Mouse (Mus musculus) monocyte, adult 2 months (primary cell): ENCODE measurements around the gene Prodh2.
A peak's percentile ranks its signal among the peaks of the same experiment; 100 is the strongest.
"Not testable (repeated sequence)": the region's sequence is repeated elsewhere in the genome, so short reads cannot be mapped to it uniquely, and the experiment has no call there.

Experiments used
- DNase-seq, 2 experiments: peaks; one replicate each; pipeline ENCODE4 v3.0.0; 2022; ENCODE audit warnings: low spot score in 2 of 2, low read depth in 1 of 2

Prodh2 gene

DNA sequence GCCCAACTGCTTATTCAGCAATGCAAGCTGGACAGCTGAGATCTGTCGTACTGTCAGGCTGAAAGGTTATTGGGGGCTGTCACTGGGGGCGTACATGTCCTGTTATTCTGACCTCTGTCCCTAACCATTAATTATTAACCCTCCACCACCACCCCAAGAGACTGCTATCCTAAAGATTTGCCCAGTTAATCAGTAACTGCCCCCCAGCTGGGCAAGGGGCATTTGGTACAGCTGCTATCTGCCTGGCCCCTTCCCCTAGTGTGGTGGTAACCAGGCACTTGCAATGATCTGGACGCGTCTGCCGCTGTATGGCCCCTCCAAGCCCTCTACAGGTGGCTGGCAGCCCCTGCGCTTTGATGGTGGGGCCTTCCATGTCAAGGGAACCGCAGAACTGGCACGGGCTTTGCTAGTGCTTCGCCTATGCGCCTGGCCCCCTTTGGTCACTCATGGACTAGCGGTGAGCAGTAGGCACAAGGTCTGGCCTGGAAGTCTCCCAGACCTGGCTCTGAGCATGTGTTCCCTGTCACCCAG, at the start of gene Prodh2:
Gene Prodh2 (plus strand): TSS at position 222 of the 531 bp plus-strand sequence.
- DNase-seq: no peak

DNA sequence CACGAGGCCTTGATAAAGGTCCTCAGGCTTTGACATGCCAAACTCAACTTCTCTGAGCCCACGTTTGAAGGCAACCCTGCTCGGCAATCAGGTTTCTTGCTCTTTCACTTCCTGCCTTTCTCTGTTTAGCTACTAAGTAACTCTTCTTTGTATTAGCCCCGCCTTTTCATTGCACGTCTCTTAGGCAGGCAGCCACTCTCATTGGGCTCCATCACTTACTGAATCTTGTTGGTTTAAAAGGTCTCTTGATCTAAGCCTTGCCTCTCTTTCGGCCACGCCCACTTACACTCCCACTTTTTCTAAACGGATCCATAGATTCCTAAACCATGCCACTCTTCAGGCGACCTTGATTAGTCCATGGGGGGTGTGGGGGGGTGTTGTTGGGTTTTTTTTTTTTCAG, 49.7 kb upstream of the Prodh2 start:
- no peak for DNase-seq

DNA sequence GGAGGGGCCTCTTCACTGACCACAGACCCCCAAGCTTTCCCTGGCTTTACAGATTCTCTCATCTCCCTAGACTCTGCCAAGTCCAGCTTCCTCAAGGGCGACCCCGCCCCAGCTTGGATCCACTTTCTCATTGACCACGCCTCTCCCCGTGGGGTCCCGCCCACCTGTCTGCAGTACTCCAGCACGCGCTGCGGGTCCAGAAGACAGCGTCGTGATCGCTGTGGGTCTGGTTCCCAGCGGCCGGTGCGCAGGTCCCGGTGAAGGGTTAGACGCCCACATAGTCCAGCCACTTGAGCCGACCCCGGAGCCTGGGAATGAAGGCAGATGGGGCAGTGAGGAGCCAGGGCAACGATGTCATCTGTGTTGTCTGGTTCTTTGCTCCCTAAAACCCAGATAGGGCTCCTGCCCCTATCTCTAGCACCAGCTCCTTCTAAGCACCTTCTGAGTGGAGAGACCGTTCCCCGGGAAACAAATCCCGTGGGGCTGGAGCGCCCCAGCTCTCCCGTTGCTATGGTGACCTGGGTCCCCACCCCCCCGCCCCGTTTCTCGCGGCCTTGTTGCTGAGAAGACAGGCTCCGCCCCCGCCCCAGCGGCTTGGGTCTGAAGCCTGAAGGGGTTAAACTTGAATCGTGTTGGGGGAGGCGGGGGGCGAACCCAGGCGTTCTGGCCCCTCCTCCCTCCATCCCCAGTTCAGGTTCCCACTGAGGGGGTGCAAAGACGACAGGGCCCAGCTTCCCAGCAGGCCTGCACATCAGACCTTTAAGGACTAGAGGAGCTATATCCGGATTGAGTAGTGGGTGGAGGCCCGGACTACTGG, 49.1 kb upstream of the Prodh2 start:
- no peak for DNase-seq

DNA sequence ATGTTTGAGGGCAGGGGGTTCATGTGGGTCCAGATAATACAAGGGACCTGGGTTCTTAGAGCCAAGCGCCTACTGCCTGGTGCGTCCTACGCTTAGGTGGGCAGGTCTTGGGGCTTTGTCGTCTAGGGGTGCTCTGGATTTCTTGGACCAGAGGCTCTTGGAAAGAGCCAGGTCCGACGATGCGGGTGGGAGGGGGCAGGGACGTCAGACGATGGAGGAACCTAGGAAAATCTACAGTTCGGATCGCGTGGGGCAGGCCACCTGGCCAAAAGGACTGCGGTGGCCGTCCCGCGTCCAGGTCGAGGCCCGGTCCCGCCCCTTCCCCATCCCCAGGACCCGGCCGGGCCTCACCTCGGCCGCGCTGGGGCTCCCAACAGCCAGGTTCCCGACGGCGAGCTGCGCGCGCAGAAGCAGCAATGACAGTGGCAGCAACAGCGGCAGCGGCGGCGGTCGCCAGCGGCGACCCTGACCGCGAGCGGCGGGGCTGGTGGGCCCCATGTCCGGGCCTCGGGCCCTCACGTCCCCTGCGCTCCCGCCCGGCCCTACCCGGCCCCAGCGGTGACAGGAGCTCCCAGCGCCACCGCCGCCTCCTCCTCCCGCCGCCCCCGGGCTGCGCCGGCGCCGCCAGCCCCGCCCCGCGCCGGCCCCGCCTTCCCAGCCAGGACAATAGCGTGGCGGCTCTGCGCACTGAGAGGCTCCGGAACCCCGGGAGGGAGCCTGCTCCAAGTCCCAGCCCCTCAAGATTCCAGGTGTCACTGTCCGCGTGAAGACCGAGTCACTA, 48.3 kb upstream of the Prodh2 start, which contains the start of gene Aplp1:
Gene Aplp1 (minus strand): TSS at position 565 of the 781 bp plus-strand sequence.
- DNase-seq: no peak

DNA sequence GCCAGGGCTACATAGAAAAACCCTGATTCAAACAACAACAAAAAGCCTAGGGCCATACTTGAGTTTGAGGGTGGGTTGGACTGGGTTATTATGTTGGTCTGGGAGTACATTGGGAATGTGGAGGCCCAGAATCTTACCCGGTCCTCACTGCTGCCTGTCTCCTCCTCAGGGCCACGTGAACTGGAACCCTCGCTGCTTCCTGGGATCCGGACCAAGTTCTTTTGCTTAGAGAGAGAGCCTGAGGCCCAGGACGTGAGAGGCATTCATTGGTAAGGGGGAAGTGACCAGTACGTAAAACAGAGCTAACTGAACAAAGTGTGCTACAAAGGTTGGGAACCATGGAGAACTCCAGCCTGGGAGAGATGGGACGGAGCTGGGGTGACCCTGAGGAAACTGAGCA, 43.2 kb upstream of the Prodh2 start:
- no peak for DNase-seq

DNA sequence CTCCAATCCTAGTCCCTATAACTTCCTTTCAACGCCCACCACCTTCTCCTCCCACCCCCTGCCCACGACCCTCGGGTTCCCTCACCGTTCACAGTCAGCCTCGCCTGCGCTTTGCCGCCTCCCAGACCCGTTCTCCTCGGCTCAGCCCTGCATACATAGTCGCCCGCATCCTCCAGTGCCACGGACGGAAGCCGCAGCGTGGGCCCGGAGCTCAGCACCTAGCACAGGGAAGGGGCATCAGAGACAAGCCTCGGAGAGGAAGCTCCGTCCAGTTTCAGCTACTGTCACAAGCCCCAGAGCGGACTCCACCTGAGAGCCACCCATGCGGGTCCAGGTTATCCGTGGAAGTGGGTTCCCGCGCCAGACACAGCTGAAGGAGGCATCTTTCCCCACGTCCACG, 40.1 kb upstream of the Prodh2 start:
- DNase-seq: no peak

DNA sequence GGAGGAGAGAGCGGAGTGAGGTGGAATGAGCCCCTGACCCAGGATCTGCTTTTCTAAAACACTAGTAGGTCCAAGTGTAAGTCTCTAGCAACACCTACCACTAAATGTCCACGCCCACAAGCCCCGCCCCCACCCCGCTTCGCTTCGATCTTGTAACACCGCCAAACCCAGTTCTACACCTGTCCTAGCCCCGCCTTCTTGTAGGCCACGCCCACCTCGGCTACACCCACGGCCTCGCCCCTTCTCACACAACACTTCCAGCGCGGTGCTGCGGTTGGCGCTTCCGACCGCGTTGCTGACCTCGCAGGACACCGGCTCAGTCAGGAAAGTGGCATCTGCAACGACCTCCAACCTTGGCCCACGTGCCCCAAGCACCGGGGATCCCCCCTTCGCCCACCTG, 39.7 kb upstream of the Prodh2 start:
- DNase-seq: no peak

DNA sequence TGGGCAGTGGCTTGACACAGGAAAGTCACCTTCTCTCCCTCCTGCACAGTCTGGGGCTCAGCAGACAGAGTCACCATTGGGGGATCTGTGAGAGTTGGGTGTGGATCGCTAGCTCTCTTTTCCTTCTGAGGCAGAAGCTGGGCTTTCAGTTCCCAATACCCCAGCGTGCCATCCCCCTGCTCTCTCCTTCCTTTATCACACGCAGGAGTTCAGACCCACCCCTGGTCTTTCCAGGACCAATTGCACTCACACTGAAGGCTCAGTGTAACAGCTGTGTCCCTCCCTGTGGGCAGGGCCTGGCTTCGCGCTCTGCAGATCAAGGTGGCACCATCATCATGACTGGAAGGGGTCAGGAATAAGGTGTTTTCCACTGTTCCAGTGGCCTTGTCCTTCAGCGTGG, 39.2 kb upstream of the Prodh2 start:
- DNase-seq: no peak

DNA sequence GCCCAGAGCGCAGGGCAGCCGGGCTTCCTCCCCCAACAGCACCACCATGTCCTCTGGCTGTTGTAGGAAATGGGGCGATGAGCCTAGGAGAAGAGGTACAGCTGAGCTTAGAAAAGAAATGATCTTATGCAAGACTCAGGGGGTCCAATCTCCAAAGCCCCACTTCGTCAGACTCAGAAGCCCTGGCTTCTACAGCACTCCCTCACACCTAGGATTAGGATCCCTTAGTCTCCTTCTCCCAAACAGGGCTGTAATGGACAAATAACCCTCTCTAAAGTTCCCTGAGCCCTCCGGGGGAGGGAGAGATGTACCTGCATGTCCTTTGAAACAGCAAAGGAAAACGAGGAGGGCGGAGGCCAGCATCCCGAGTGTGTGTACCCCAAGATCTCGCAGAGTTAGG, 36.9 kb upstream of the Prodh2 start:
- DNase-seq: no peak

DNA sequence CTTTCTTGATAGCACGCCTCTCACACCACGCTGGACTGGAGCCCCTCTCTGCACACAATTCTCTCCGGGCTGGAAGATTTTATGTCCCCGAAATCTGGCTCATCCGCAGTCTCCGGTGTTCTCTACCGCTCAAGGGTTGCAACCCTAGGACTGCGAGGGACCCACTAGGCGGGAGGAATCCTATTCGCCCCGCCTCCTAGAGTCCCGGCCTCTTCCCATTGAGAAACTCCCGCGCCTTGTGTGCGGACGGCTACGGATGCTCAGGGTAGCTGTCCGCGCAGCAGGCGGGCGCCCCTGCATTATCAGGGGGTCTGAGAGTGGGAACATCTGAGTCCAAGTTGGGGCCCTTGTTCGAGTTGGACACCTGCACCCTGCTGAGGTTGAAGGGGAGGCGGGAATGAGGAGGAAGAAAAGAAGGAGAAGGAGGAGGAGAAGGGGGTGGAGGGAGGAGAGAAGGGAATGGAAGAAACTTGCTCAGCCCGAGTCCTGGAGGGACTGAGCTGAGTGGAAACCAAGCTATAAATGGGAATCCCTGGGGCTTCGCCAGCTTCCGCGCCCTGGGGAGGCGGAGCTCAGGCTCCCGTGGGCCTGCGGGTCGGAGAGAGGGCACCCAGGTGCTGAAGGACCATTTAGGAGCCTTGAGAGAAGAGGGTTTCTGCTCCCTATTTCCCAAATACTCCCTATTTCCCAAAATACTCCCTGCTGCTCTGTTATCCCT, 36.4 kb upstream of the Prodh2 start:
- DNase-seq: no peak

DNA sequence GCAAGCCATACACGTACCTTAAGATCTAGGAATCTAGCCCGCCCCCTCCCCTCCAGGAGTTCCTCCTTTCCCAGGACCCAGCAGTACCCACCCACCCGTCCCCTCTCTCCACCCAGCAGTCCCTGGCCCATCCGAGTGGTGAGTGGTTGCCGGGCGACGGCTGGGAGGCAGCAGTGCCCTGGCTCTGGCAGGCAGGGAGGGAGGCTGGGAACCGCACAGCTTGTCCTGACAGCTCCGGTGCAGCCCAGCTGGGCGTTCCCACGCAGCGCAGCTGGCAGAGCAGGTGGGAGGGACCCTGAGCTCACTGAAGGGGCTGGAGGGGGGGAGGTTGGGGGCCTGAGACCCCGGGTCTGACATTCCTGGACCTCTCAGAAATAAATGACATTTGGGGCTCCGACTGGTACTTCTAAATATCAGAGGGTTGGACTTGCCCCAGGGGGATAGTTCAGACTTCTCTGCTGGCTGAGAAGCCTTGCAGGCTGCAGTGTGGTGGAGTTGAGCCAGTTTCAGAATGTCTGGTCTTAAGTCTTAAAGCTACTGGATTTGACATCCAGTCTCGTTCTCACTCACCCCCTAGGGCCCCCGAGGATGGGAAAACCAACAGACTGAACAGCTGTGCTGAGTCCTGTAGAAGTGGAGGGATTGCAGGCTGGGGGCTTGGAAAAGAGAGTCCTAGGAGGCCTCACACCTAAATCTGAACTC, 35.6 kb upstream of the Prodh2 start, which contains the start of the genes Kirrel2 and Nphs1:
Gene Kirrel2 (minus strand): TSS at position 62 of the 702 bp plus-strand sequence.
Gene Nphs1 (plus strand): TSS at position 687 of the 702 bp plus-strand sequence.
- no peak for DNase-seq

DNA sequence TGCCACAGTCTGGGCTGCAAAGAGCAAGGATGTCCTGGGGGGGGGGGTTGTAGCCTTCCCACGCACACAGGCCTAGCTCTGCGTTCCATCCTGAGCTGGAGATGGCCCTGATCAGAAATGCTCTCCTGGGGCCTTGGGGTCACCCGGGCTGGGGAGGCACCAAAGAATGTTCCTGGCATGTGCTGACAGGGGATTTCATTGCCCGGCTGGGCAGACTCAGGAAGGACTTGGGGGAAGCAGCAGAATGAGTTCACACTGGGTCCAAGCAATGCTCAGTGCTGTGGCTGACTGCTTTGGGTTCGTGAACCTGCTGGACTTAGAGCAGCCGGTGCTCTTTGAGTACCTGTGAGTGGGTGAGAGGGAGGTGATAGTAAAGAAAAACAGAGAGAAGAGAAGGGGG, 33.9 kb upstream of the Prodh2 start:
- DNase-seq: no peak

DNA sequence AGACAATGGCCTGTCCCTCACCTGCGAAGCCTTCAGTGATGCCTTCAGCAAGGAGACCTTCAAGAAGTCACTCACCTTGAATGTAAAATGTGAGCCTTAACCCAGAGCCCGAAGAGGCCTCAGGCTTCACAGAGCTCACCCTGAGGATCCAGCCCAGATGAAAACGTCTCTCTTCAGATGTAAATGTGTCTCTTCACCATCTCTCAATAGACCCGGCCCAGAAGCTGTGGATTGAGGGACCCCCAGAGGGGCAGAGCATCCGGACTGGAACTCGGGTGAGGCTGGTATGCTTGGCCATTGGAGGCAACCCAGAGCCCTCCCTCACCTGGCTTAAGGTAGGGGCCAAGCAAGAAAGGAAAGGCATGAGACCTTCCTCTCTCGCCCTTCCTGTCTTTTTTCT, 29.9 kb upstream of the Prodh2 start:
- DNase-seq: no peak

DNA sequence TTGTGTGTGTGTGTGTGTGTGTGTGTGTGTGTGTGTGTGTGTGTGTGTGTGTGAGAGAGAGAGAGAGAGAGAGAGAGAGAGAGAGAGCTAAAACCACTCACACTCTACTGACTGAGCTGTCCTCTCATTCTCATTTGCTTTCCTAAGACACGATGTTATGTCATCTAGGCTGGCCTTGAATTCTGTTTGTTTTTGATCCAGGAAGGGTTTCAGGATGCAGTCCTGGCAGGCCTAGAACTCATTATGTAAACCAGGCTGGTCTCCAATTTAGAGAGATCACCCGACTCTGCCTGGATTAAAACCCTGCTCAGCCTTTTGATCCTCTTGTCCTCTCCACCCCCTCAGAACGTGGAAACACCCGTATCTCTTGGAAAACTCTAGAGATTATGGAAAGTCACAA, 29.4 kb upstream of the Prodh2 start:
- no peak for DNase-seq

DNA sequence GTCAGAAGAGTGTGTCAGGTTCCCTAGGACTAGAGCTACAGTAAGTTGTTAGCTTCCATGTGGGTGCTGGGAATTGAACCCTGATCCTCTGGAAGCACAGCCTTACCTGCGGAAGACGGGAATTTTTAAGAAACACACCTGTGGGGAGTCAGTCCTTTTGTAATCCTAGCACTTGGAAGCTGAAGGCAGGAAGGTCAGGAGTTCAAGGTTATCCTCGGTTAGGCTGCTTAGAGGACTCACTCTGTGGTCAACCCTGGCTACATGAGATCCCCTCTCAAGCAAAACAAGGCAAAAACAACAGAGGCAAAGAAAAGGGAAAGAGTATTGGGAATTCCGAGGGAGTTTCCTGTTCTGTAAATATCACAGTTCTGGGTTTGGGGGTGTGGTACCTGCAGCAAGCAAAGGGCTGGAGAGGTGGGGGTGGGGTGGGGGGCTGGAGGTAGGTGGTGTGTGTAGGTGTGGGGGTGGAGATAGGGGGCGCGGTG, 28.6 kb upstream of the Prodh2 start:
- DNase-seq: no peak

DNA sequence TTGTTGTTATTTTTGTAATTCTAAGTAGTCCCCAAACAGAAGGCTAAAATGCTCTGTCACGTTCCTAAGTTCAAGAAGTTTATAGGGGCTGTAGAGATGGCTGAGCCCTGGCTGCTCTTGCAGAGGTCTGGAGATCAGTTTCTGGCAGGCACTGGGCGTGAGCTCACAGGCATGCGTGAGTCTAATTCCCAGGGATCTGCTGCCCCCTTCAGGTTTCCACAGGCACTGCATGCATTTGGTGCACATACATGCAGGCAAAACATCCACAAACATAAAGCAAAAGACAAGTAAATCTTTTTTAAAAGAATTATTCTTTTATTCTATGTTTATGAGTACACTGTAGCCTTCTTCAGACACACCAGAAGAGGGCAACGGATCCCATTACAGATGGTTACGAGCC, 21.0 kb upstream of the Prodh2 start:
- DNase-seq: peak in 1 of 2 experiments; percentile 34

DNA sequence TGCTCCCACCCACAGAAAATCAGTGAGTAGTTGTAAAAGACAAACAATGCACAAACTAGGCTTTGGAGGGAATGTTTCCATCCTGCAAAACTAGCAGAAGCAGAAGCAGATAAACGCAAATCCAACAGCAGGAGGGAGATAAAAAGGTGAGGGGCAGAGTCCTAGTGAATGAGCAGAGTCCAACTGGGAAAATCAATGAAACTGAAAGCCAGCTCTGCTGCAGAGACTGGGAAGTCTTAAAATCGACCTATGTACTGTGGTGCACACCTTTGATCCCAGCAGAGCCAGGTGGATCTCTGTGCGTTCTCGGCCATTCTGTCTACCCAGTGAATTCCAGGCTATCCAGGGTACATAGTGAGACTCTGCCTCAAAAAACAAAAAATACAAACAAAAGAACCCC, 18.4 kb upstream of the Prodh2 start:
- DNase-seq: no peak

DNA sequence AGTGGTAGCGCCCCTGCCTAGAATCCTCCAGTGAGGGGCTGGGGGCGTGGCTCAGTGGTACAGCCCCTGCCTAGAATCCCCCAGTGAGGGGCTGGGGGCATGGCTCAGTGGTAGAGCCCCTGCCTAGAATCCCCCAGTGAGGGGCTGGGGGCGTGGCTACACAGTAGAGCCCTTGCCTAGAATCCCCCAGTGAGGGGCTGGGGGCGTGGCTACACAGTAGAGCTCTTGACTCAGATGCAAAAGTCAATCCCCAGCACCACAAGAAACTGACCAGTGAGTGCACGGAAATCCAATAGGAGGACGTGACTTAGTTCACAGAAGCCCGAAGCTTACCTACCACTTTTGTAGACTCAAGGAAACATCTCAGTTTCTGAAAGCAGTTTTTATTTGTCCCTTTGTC, 17.3 kb upstream of the Prodh2 start:
- not testable (repeated sequence) for DNase-seq

DNA sequence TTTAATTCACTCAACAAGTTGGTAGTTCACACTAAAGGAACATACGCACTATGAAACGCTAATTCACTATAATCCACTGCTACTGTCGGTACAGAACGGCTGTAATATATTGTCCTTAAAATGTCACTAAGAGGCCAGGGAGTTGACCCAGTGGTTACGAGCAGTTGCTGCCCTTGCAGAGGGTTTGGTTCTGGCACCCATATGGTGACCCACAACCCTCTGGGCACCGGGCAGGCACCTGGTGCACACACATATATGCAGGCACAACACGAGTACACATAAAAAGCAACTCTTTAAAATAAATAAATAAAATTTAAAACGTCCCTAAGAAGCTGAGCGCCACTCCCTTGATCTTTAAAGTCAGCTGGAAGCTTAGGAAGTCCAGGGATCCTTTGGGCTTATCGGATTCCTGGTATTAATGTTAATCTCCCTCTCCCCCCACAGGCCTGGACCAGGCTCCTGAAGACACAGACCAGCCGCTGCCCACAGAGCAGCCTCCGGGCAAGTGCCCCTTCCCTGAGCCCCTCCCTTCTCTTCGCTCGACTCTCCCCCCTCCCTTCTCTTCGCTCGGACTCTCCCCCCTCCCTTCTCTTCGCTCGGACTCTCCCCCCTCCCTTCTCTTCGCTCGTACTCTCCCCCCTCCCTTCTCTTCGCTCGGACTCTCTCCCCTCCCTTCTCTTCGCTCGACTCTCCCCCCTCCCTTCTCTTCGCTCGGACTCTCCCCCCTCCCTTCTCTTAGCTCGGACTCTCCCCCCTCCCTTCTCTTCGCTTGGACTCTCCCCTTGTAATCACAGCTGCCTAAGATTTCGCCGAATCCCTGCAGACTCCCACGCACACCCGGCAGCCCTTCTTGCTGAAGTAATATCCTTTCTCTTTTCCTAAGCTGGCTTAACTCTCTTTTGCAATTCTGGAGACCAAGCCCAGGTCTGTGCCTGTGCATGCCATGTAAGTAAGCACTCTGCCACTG, 15.7 kb upstream of the Prodh2 start:
- no peak for DNase-seq
